Mouse (Mus musculus) liver, embryonic 12.5 days (tissue): ENCODE measurements around the gene Prune1. TPM values are rescaled to one million over a fixed set of nuclear protein-coding genes. Genes with fewer than 3 reads are reported as not detected.

Experiments used
- ATAC-seq: fragments of 200-750 bp; cut with Nextera tagmentation; 2 replicates; pipeline ENCODE4 v1.8.0; 2017; ENCODE audit warnings: moderate number of reproducible peaks, mild to moderate bottlenecking, moderate library complexity
- H3K27ac ChIP-seq: fragments of 300-500 bp; sonication (generic); 2 replicates; pipeline ENCODE4 v1.5.1; 2016; ENCODE audit warnings: mild to moderate bottlenecking
- H3K27me3 ChIP-seq: fragments of 300-500 bp; sonication (generic); replicated peaks from 2 replicates; pipeline ENCODE4 v1.6.1; 2016; ENCODE audit warnings: mild to moderate bottlenecking, moderate library complexity
- H3K36me3 ChIP-seq: fragments of 300-500 bp; sonication (generic); 2 replicates; pipeline ENCODE4 v1.6.1; 2016; ENCODE audit warnings: mild to moderate bottlenecking, moderate library complexity
- H3K4me1 ChIP-seq: fragments of 300-500 bp; sonication (generic); 2 replicates; pipeline ENCODE4 v1.6.1; 2016
- H3K4me2 ChIP-seq: fragments of 300-500 bp; sonication (generic); 2 replicates; pipeline ENCODE4 v1.6.1; 2016; ENCODE audit warnings: mild to moderate bottlenecking, moderate library complexity
- H3K4me3 ChIP-seq: fragments of 300-500 bp; sonication (generic); 2 replicates; pipeline ENCODE4 v1.5.1; 2016; ENCODE audit warnings: mild to moderate bottlenecking, moderate library complexity
- H3K9ac ChIP-seq: fragments of 300-500 bp; sonication (generic); 2 replicates; pipeline ENCODE4 v1.6.1; 2016; ENCODE audit warnings: mild to moderate bottlenecking, moderate library complexity
- H3K9me3 ChIP-seq: fragments of 300-500 bp; sonication (generic); replicated peaks from 2 replicates; pipeline ENCODE4 v1.6.1; 2016; ENCODE audit warnings: mild to moderate bottlenecking, moderate library complexity
- WGBS: fragments of 180-500 bp; shearing (Covaris S2); methylation state at CpG from one replicate; pipeline ENCODE4 v1.1.7; 2016; ENCODE audit not compliant: insufficient replicate concordance; 5-methylcytosine and 5-hydroxymethylcytosine counted together
- polyA plus RNA-seq: library from polyadenylated mRNA; unstranded; fragments of >200 nt; fragmentation: Nextera tagmentation; extraction: Ambion mirVana; gene quantifications from 2 replicates; pipeline ENCODE4 v1.2.1, GENCODE M21; 2016

Prune1 gene
- polyA plus RNA-seq, 1 experiment from 2014 or later, result 11.8 TPM

- no peaks in the 10 kb centered on the region for H3K27me3 ChIP-seq
- H3K4me2 ChIP-seq, result peak overlapping the region; percentile 90
- peaks cover 25% of the 10 kb centered on the region for H3K36me3 ChIP-seq
- H3K27ac ChIP-seq, result peak overlapping the region; percentile 94
- H3K9me3 ChIP-seq, result no peaks in the 10 kb centered on the region
- peak overlapping the region; percentile 97 for H3K9ac ChIP-seq
- H3K4me3 ChIP-seq, result peak overlapping the region; percentile 91
- ATAC-seq, result peak; percentile 88
- peaks cover 88% of the 10 kb centered on the region for H3K4me1 ChIP-seq
- under 1% methylated on average over 66 of the region's 71 CpGs for WGBS
Measured at GRCm38 (mm10) chr3:95315094-95315843, 33.4 kb upstream of the Prune1 start.

GRCm38 (mm10) chr3:95314486-95315093 is 32.7 kb upstream of the Prune1 start, which contains the start of gene Cers2:
Cers2 (plus strand) TSS chr3:95314791.
- Histone ChIP-seq H3K4me2 (peak within 1 kb of the TSS; percentile 90), H3K36me3 (peaks cover 18% of the 10 kb centered on the region), H3K27ac (peak within 1 kb of the TSS; percentile 94), H3K9ac (peak within 1 kb of the TSS; percentile 97), H3K27me3 (no peaks in the 10 kb centered on the region), H3K4me1 (peaks cover 83% of the 10 kb centered on the region), H3K4me3 (peak within 1 kb of the TSS; percentile 91), H3K9me3 (no peaks in the 10 kb centered on the region)
- WGBS, result 2% methylated on average over 27 of the region's 27 CpGs
- ATAC-seq, result no peak

GRCm38 (mm10) chr3:95314075-95314474 is 32.2 kb upstream of the Prune1 start:
- Histone ChIP-seq H3K27me3 (no peaks in the 10 kb centered on the region), H3K27ac (peak overlapping the region; percentile 94), H3K36me3 (peaks cover 13% of the 10 kb centered on the region), H3K4me2 (peak overlapping the region; percentile 90), H3K9me3 (no peaks in the 10 kb centered on the region), H3K9ac (peak overlapping the region; percentile 97), H3K4me1 (peaks cover 78% of the 10 kb centered on the region), H3K4me3 (peak overlapping the region; percentile 91)
- no peak for ATAC-seq
- 34% methylated on average over 6 of the region's 6 CpGs for WGBS

GRCm38 (mm10) chr3:95313476-95313875 is 31.6 kb upstream of the Prune1 start:
- H3K9ac ChIP-seq, result peak overlapping the region; percentile 97
- H3K27me3 ChIP-seq, result no peaks in the 10 kb centered on the region
- H3K4me2 ChIP-seq, result peak overlapping the region; percentile 90
- whole genome bisulfite sequencing, result 17% methylated on average over 7 of the region's 7 CpGs
- H3K9me3 ChIP-seq, result no peaks in the 10 kb centered on the region
- peaks cover 8% of the 10 kb centered on the region; the same call in 1 of the 2 replicates for H3K36me3 ChIP-seq
- no peak for ATAC-seq
- peaks cover 76% of the 10 kb centered on the region for H3K4me1 ChIP-seq
- peak overlapping the region; percentile 91 for H3K4me3 ChIP-seq
- H3K27ac ChIP-seq, result peak overlapping the region; percentile 94

- peaks cover 2% of the 10 kb centered on the region; the same call in 1 of the 2 replicates for H3K36me3 ChIP-seq
- H3K27me3 ChIP-seq, result no peaks in the 10 kb centered on the region
- peak overlapping the region; percentile 97 for H3K9ac ChIP-seq
- peak overlapping the region; percentile 39 for H3K4me3 ChIP-seq
- peak; percentile 62 for ATAC-seq
- H3K4me2 ChIP-seq, result peak overlapping the region; percentile 90
- no peaks in the 10 kb centered on the region for H3K9me3 ChIP-seq
- 12% methylated on average over 6 of the region's 6 CpGs for WGBS
- peaks cover 67% of the 10 kb centered on the region for H3K4me1 ChIP-seq
- peak overlapping the region; percentile 94 for H3K27ac ChIP-seq
Measured at GRCm38 (mm10) chr3:95312623-95313022, 30.7 kb upstream of the Prune1 start.

GRCm38 (mm10) chr3:95310968-95311882 is 29.3 kb upstream of the Prune1 start:
- no peaks in the 10 kb centered on the region for H3K9me3 ChIP-seq
- H3K27me3 ChIP-seq, result no peaks in the 10 kb centered on the region
- H3K4me2 ChIP-seq, result peak overlapping the region; percentile 33
- no peak for ATAC-seq
- H3K9ac ChIP-seq, result peak overlapping the region; percentile 24; the same call in 1 of the 2 replicates
- H3K27ac ChIP-seq, result peak overlapping the region; percentile 94
- H3K36me3 ChIP-seq, result peaks cover 1% of the 10 kb centered on the region
- H3K4me3 ChIP-seq, result no peak overlapping the region
- WGBS, result 41% methylated on average over 9 of the region's 9 CpGs
- H3K4me1 ChIP-seq, result peaks cover 59% of the 10 kb centered on the region

GRCm38 (mm10) chr3:95310496-95310895 is 28.6 kb upstream of the Prune1 start:
- ATAC-seq, result no peak

GRCm38 (mm10) chr3:95307100-95307499 is 25.2 kb upstream of the Prune1 start, which contains the start of gene Anxa9:
Anxa9 (minus strand) TSS chr3:95307176.
- no peak for ATAC-seq
- Histone ChIP-seq H3K27me3 (no peaks in the 10 kb centered on the region), H3K36me3 (peaks cover 22% of the 10 kb centered on the region), H3K27ac (no peak within 1 kb of the TSS), H3K9me3 (no peaks in the 10 kb centered on the region), H3K4me1 (peaks cover 27% of the 10 kb centered on the region), H3K9ac (no peak within 1 kb of the TSS), H3K4me3 (no peak within 1 kb of the TSS), H3K4me2 (no peak within 1 kb of the TSS)
- 68% methylated on average over 7 of the region's 7 CpGs for WGBS

More at GRCm38 (mm10) chr3:95310496-95310895, 28.6 kb upstream of the Prune1 start:
- no peaks in the 10 kb centered on the region for H3K9me3 ChIP-seq
- WGBS, result 41% methylated on average over 3 of the region's 3 CpGs
- no peak overlapping the region for H3K4me3 ChIP-seq
- H3K27ac ChIP-seq, result no peak overlapping the region
- peaks cover 9% of the 10 kb centered on the region for H3K36me3 ChIP-seq
- peaks cover 54% of the 10 kb centered on the region for H3K4me1 ChIP-seq
- H3K27me3 ChIP-seq, result no peaks in the 10 kb centered on the region
- H3K4me2 ChIP-seq, result no peak overlapping the region
- H3K9ac ChIP-seq, result no peak overlapping the region

GRCm38 (mm10) chr3:95306244-95306643 is 24.4 kb upstream of the Prune1 start:
- ATAC-seq, result no peak
- H3K4me1 ChIP-seq, result peaks cover 18% of the 10 kb centered on the region
- no peaks in the 10 kb centered on the region for H3K9me3 ChIP-seq
- H3K4me2 ChIP-seq, result no peak overlapping the region
- H3K27me3 ChIP-seq, result no peaks in the 10 kb centered on the region
- H3K36me3 ChIP-seq, result peaks cover 26% of the 10 kb centered on the region
- 76% methylated on average over 4 of the region's 4 CpGs for WGBS
- H3K9ac ChIP-seq, result no peak overlapping the region
- no peak overlapping the region for H3K4me3 ChIP-seq
- H3K27ac ChIP-seq, result no peak overlapping the region

GRCm38 (mm10) chr3:95301204-95301796 is 19.4 kb upstream of the Prune1 start:
- Histone ChIP-seq H3K27me3 (no peaks in the 10 kb centered on the region), H3K36me3 (peaks cover 45% of the 10 kb centered on the region), H3K4me1 (peaks cover 12% of the 10 kb centered on the region; the same call in 1 of the 2 replicates), H3K4me3 (no peak overlapping the region), H3K9me3 (no peaks in the 10 kb centered on the region), H3K4me2 (no peak overlapping the region), H3K9ac (no peak overlapping the region), H3K27ac (no peak overlapping the region)
- 80% methylated on average over 3 of the region's 3 CpGs for WGBS
- ATAC-seq, result no peak

- peaks cover 41% of the 10 kb centered on the region for H3K4me1 ChIP-seq
- no peak overlapping the region for H3K9ac ChIP-seq
- H3K4me3 ChIP-seq, result no peak overlapping the region
- ATAC-seq, result peak; percentile 38
- peaks cover 55% of the 10 kb centered on the region for H3K36me3 ChIP-seq
- no peak overlapping the region for H3K27ac ChIP-seq
- H3K4me2 ChIP-seq, result no peak overlapping the region
- WGBS, result 46% methylated on average over 7 of the region's 7 CpGs
- H3K9me3 ChIP-seq, result no peaks in the 10 kb centered on the region
- no peaks in the 10 kb centered on the region for H3K27me3 ChIP-seq
Measured at GRCm38 (mm10) chr3:95298018-95298417, 16.1 kb upstream of the Prune1 start.
